Comparison of ENCODE assay signal across 10 mouse cellular contexts in the genomic region with DNA sequence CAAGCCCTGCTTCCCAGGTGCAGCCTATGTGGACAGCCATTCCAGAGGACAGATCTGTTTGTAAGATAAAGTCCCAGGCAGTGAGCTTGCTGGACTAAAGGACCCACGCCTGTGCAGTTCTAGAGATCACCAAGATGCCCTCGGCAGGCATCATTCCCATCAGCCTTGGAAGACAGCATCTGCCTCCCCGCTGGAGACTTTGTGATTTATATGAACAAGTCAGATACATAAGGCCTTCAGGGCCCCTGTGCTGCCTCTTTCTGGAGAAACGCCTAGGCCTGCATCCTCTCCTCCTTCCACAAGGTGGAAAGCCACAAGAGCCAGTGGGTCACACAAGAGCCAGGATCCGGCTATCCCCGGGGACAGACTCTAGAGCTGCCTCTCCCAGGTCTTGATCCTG. TPM values are rescaled to one million over a fixed set of nuclear protein-coding genes. Genes with fewer than 3 reads are reported as not detected.
DNase-seq lines count a peak whose midpoint lies in the region; ATAC-seq lines count a peak whose summit lies in the region.
"Had no signal": no experiment of that assay in that cellular context is flagged by ENCODE, and none has a peak within 500 bp of the region (broad histone marks: within the 10 kb centered on the region; RNA-seq: fewer than 3 reads in every experiment).

No protein-coding gene starts in this region.

- H3K4me2 ChIP-seq in kidney, embryonic 16.5 days (replicated peaks; ENCODE audit: low read depth, low read length), result no peak overlapping the region
- H3K4me2 ChIP-seq in embryonic facial prominence, embryonic 13.5 days, result no peak overlapping the region
- no peak overlapping the region for H3K4me2 ChIP-seq in intestine, embryonic 14.5 days (ENCODE audit: low read length)
- H3K4me2 ChIP-seq in neural tube, embryonic 14.5 days (ENCODE audit: low read depth, low read length), result no peak overlapping the region; the same call in 1 of the 2 replicates

- no peak for ATAC-seq in kidney, embryonic 16.5 days (ENCODE audit: low FRiP score, low TSS enrichment)
- no peak for ATAC-seq in embryonic facial prominence, embryonic 13.5 days (ENCODE audit: insufficient number of reproducible peaks, insufficient read depth, low FRiP score, low TSS enrichment, low read depth)
- ATAC-seq in intestine, embryonic 14.5 days (replicated peaks; ENCODE audit: low FRiP score, low TSS enrichment, low read depth), result no peak
- ATAC-seq in neural tube, embryonic 14.5 days (ENCODE audit: low read depth), result no peak; the same call in 1 of the 2 replicates
- no peak for ATAC-seq in megakaryocyte-erythroid progenitor cell, adult 5-6 weeks (replicated peaks; ENCODE audit: low FRiP score, low TSS enrichment, poor library complexity, severe bottlenecking)

- H3K4me3 ChIP-seq in kidney, embryonic 16.5 days (ENCODE audit: low read length), result no peak overlapping the region
- H3K4me3 ChIP-seq in embryonic facial prominence, embryonic 13.5 days, result no peak overlapping the region
- H3K4me3 ChIP-seq in intestine, embryonic 14.5 days (ENCODE audit: low read depth, low read length), result no peak overlapping the region
- H3K4me3 ChIP-seq in neural tube, embryonic 14.5 days (ENCODE audit: low read depth, low read length), result no peak overlapping the region

- H3K9ac ChIP-seq in kidney, embryonic 16.5 days (replicated peaks; ENCODE audit: low read length), result no peak overlapping the region
- H3K9ac ChIP-seq in embryonic facial prominence, embryonic 13.5 days, result no peak overlapping the region
- no peak overlapping the region for H3K9ac ChIP-seq in intestine, embryonic 14.5 days (ENCODE audit: low read length)
- no peak overlapping the region; the same call in 1 of the 2 replicates for H3K9ac ChIP-seq in neural tube, embryonic 14.5 days (replicated peaks; ENCODE audit: low read depth, low read length)

- H3K36me3 ChIP-seq in kidney, embryonic 16.5 days (ENCODE audit: insufficient read depth, low read length), result no peaks in the 10 kb centered on the region
- no peaks in the 10 kb centered on the region for H3K36me3 ChIP-seq in embryonic facial prominence, embryonic 13.5 days
- H3K36me3 ChIP-seq in intestine, embryonic 14.5 days (ENCODE audit: control insufficient read depth, insufficient read depth, low read length), result no peaks in the 10 kb centered on the region
- H3K36me3 ChIP-seq in neural tube, embryonic 14.5 days (ENCODE audit: control insufficient read depth, insufficient read depth, low read length), result no peaks in the 10 kb centered on the region

- DNase-seq in kidney, postnatal 25 days, result no peak
- DNase-seq in intestine, embryonic 14.5 days (ENCODE audit: low spot score), result no peak
- DNase-seq in lung, postnatal 4 days, result no peak
- DNase-seq in cerebellum, adult 11 months, result no peak
- DNase-seq: liver; thymus, postnatal 14 days had no signal

- H3K27ac ChIP-seq in kidney, embryonic 16.5 days (ENCODE audit: low read length), result 0 out of 2 replicates have a peak overlapping the region, but pooled peaks have one; percentile 9
- H3K27ac ChIP-seq in embryonic facial prominence, embryonic 13.5 days, result peak overlapping the region; percentile 4; the same call in 1 of the 2 replicates
- peak overlapping the region; percentile 38; the same call in 1 of the 2 replicates for H3K27ac ChIP-seq in intestine, embryonic 14.5 days (ENCODE audit: low read depth)
- H3K27ac ChIP-seq in neural tube, embryonic 14.5 days (ENCODE audit: low read depth, low read length), result peak overlapping the region; percentile 86

- H3K27me3 ChIP-seq in kidney, embryonic 16.5 days (ENCODE audit: insufficient read depth, low read length), result no peaks in the 10 kb centered on the region
- peaks cover 10% of the 10 kb centered on the region; the same call in 1 of the 2 replicates for H3K27me3 ChIP-seq in embryonic facial prominence, embryonic 13.5 days
- H3K27me3 ChIP-seq in intestine, embryonic 14.5 days (replicated peaks; ENCODE audit: control insufficient read depth, insufficient read depth, low read length), result no peaks in the 10 kb centered on the region
- no peaks in the 10 kb centered on the region for H3K27me3 ChIP-seq in neural tube, embryonic 14.5 days (ENCODE audit: control insufficient read depth, insufficient read depth, low read length)

- H3K9me3 ChIP-seq in kidney, embryonic 16.5 days (ENCODE audit: low read length), result no peaks in the 10 kb centered on the region
- H3K9me3 ChIP-seq in embryonic facial prominence, embryonic 13.5 days, result no peaks in the 10 kb centered on the region
- H3K9me3 ChIP-seq in intestine, embryonic 14.5 days (ENCODE audit: control insufficient read depth, low read length), result no peaks in the 10 kb centered on the region
- no peaks in the 10 kb centered on the region for H3K9me3 ChIP-seq in neural tube, embryonic 14.5 days (ENCODE audit: control insufficient read depth, low read length)

- 47% methylated on average over 6 of the region's 6 CpGs for WGBS in kidney, embryonic 16.5 days
- WGBS in embryonic facial prominence, embryonic 13.5 days, result 64% methylated on average over 6 of the region's 6 CpGs
- WGBS in intestine, embryonic 14.5 days, result 49% methylated on average over 6 of the region's 6 CpGs
- 18% methylated on average over 6 of the region's 6 CpGs for WGBS in neural tube, embryonic 14.5 days

- peaks cover 90% of the 10 kb centered on the region for H3K4me1 ChIP-seq in kidney, embryonic 16.5 days (ENCODE audit: insufficient read depth, low read length)
- peaks cover 88% of the 10 kb centered on the region for H3K4me1 ChIP-seq in embryonic facial prominence, embryonic 13.5 days
- H3K4me1 ChIP-seq in intestine, embryonic 14.5 days (replicated peaks; ENCODE audit: control insufficient read depth, insufficient read depth, low read length), result peaks cover 49% of the 10 kb centered on the region
- peaks cover 79% of the 10 kb centered on the region for H3K4me1 ChIP-seq in neural tube, embryonic 14.5 days (ENCODE audit: control insufficient read depth, insufficient read depth, low read length)

RNA-seq across cellular contexts. Expression of gene Ccdc85c, which starts 33.6 kb away (rescaled TPM):
- polyA plus RNA-seq in kidney, embryonic 16.5 days (2015; fragmentation: Nextera tagmentation; extraction: Ambion mirVana), result 5.3 and 6.8 TPM in 2 replicates
- polyA plus RNA-seq in embryonic facial prominence, embryonic 13.5 days (2015; fragmentation: Nextera tagmentation; extraction: Ambion mirVana), result 6.3 and 6.6 TPM in 2 replicates
- 10.9 and 11.2 TPM in 2 replicates for polyA plus RNA-seq in intestine, embryonic 14.5 days (2014; fragmentation: Nextera tagmentation; extraction: Ambion mirVana)
- 15.3 and 17.3 TPM in 2 replicates for polyA plus RNA-seq in neural tube, embryonic 14.5 days (2014; fragmentation: Nextera tagmentation; extraction: Ambion mirVana)
- total RNA-seq in megakaryocyte-erythroid progenitor cell, adult 5-6 weeks (2014; fragmentation: Nextera tagmentation), result 1.3 TPM in 1 of 2 replicates, not detected in the other
- total RNA-seq in megakaryocyte-erythroid progenitor cell, adult 5-6 weeks (2017), result 0.42 and 1.3 TPM in 2 replicates

Comparison
In these comparisons a context has a peak if more than half of its experiments do, and no peak if none do; other contexts are left out.
1. H3K27ac ChIP-seq: peak in every context shown above with its lines; median percentile 86 in neural tube, embryonic 14.5 days; 38 in intestine, embryonic 14.5 days; 9 in kidney, embryonic 16.5 days; 4 in embryonic facial prominence, embryonic 13.5 days.